Mouse (Mus musculus) frontal cortex, postnatal 14 days (tissue): Measurements from ENCODE around the gene Megf11.
A peak's percentile ranks its signal among the peaks of the same experiment; 100 is the strongest.
"Not testable (repeated sequence)": the region's sequence is repeated elsewhere in the genome, so short reads cannot be mapped to it uniquely, and the experiment has no call there.

Source experiments
- DNase-seq, 2 experiments: peaks; one replicate each; pipeline ENCODE4 v3.0.0; 2022; ENCODE audit warnings: low spot score in 2 of 2

Megf11 gene

GRCm38 (mm10) chr9:64645462-64645861 lies 260.0 kb downstream of the Megf11 start:
- no peak for DNase-seq

- no peak for DNase-seq
Observed at GRCm38 (mm10) chr9:64649393-64649792, 264.0 kb downstream of the Megf11 start.

- no peak for DNase-seq
Observed at GRCm38 (mm10) chr9:64649892-64650291, 264.5 kb downstream of the Megf11 start.

GRCm38 (mm10) chr9:64651181-64651580 lies 265.8 kb downstream of the Megf11 start:
- DNase-seq: no peak

- DNase-seq: no peak
Observed at GRCm38 (mm10) chr9:64651689-64652088, 266.3 kb downstream of the Megf11 start.

- DNase-seq: no peak
Observed at GRCm38 (mm10) chr9:64652138-64652537, 266.7 kb downstream of the Megf11 start.

- no peak for DNase-seq
Observed at GRCm38 (mm10) chr9:64652841-64653361, 267.5 kb downstream of the Megf11 start.

DNA sequence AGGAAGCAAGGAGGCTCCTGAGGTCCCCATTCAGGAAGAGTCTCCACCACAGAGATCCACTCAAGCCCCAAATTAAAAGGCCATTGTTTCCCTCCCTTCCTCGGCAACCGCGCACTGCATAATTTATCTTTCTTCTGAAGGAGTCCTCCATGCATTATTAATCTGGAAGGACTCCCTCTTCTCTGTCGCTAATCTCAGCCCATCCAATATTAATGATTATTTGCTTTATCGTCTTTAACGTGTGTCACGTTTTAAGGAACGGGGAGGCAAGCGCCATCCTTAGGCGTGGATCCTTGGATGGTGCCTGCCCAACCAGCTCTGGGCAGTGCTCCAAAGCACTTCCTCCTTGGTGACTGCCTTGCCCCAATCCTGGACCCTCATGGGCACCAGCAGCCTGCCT lies 269.3 kb downstream of the Megf11 start:
- DNase-seq: no peak

DNA sequence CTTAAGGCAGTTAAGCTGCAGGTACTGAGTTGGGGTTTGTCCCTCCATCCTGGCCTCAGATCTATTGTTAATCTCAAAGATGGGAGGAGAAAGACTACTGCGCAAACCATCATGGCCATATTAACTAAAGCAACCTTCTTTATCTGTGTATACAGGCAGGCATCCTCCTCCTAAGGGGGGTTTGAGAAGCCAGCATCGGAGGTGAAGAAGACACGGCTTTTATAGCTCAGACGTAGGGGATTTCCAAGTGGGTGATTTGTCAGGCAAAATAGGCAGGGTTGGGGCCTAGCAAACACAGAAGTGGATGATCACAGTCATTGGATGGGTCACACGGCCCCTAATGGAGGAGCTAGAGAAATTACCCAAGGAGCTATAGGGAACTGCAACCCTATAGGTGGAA lies 271.2 kb downstream of the Megf11 start:
- DNase-seq: no peak

- no peak for DNase-seq
Observed at GRCm38 (mm10) chr9:64660222-64660621, 274.8 kb downstream of the Megf11 start.

GRCm38 (mm10) chr9:64664612-64665011 lies 279.2 kb downstream of the Megf11 start:
- no peak for DNase-seq

DNA sequence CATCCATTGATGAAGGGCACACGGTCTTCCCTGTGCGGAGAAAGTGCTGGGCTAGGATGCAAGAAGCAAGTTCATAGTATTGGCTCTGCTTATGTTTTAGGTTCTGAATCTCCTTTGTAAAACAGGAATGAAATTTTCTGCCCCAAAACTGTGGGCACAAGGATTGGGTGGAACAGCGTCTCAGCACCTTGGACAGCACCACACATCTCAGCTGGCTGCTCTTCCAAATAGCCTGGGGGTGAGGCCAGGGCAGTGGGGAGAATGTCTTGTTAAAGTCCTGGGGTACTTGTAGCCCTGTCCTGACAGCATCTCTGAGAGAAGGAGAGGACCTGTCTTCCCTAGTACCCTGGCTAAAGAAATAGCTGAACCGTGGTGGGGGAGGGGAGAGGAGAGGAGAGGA lies 281.1 kb downstream of the Megf11 start:
- DNase-seq: no peak

DNA sequence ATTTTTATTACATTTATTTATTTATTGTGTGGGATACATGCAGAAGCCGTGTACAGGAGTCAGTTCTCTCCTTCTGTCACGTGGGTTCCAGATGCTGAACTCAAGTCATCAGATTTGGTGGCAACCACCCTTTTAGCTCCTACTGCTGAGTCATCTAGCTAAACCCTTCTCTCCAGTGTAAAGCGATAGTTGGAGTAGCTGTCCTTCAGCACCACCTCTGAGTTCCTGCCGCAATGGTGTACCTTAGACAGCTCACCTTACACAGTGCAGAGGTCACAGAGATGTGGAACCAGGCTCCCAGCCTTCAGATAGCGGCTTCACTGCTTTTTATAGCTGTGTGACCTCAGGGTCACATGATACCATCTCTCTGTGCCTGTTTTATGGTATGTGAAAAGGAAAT lies 282.1 kb downstream of the Megf11 start:
- DNase-seq: no peak

GRCm38 (mm10) chr9:64668001-64668400 lies 282.6 kb downstream of the Megf11 start:
- no peak for DNase-seq

DNA sequence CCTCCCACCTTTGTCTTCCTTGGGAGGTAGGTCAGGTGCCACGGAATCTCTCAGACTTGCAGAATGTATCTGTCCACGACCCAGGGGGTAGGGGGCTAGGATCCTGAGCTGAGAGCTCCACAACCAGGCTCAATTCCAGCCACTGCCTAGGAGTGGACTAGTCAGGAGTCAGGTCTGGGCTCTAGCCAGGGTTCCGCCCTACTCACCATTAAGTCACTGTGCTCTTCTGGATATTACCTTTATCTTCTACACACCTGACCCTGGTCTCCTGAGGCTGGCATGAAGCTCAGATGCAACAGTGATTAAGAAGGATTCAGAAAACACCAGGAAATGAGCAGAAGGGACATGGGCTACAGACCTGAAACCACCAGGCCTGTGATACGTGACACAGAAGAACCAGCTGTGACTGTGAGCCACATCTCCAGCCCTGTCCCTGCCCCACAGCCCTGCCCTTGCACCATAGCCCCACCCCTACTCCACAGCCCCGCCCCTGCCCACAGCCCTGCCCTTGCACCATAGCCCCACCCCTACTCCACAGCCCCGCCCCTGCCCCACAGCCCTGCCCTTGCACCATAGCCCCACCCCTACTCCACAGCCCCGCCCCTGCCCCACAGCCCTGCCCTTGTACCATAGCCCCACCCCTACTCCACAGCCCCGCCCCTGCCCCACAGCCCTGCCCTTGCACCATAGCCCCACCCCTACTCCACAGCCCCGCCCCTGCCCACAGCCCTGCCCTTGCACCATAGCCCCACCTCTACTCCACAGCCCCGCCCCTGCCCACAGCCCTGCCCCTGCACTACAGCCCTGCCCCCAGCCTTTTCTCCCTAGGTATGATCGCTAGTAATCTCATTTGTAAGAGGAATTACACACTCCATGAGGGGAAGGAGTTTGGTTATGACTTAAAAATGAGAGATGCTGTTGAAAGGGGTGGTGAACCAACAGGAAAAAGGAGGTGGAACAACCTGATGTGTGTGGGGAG lies 286.2 kb downstream of the Megf11 start:
- DNase-seq: not testable (repeated sequence)

- DNase-seq: no peak
Observed at GRCm38 (mm10) chr9:64687122-64688014, 301.9 kb downstream of the Megf11 start.

- DNase-seq: no peak
Observed at GRCm38 (mm10) chr9:64688015-64688394, 302.6 kb downstream of the Megf11 start.

- DNase-seq: no peak
Observed at GRCm38 (mm10) chr9:64690771-64691170, 305.3 kb downstream of the Megf11 start.

DNA sequence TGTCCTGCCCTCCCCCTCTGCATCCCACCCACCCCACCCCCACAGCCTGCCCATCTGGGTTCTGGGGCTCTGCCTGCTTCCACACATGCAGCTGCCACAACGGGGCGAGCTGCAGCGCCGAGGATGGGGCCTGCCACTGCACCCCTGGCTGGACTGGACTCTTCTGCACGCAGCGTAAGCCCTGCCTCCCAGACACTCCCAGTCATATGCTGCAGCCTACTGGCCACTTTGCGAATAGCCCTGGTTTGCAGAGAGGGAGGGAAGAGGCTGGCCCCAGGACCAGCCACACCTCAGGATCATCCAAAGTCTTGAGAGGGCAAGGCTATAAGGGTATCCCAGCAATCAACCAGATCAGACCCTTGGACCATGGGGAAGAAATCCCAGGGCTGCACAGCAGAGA lies 305.8 kb downstream of the Megf11 start:
- peak in 1 of 2 experiments; percentile 23 for DNase-seq

DNA sequence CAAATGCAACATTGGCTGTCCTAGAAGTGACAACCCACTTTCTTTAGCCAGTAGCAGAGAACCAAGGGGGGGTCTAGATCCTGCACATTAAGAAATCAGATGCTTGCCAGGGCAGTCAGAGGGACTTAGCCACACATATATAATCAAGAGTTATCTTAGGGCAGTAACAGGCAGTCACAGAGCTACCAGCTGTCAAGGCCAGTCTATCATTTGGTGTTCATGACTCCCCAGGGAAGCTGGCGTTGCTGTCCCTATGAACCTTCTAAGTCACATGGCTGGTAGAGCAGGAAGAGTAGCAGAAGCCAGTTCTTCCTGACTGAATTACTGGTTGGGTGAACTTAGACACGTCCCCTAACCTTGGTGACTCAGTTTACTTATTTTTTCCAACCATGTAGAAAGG lies 307.7 kb downstream of the Megf11 start:
- DNase-seq: no peak

DNA sequence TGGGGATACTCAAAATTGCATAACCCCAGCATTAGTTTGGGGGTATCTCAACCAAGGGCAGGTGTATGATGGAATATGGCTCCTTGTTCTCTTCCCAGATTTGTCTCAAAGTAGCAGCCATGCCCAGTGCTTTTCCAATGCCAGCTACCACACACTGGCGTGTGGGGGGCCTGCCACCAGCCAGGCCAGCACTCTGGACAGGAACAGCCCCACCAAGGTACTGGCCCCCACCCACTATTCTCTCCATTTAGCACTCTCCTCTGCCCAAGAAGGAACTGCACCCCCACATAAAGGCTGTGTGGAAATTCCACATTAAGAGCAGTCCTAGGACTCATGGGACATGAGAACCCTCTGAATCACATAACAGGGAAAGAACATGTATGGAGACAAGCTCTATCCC lies 309.8 kb downstream of the Megf11 start:
- DNase-seq: no peak

DNA sequence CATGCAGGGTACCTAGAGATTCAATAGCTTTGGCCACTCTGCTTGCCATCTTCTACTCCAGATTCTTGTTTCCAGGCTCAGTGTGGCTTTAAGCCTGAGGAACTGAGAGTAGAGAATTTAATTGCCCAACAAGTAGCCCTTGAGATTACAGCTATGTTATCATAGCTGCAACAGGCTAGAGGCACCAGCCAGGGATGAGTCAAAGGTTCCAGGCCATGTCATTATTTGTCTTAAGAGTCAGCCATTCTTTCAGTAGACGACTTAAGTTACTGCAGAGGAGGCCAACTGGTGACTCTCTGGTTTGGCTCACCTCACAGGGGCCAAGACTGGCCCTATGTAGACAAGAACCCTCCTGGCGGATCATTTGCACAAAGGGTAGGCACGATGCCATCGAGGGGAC lies 311.0 kb downstream of the Megf11 start:
- DNase-seq: no peak
